Mouse (Mus musculus) mature B cell (primary cell): Measurements from ENCODE around the gene Stat2.

Experiments used
- in situ Hi-C: fragments of 300-500 bp; cut with MboI; formaldehyde crosslinking; loops from 2 replicates; pipeline ENCODE4 v1.14.3; 2019

The Stat2 gene

DNA sequence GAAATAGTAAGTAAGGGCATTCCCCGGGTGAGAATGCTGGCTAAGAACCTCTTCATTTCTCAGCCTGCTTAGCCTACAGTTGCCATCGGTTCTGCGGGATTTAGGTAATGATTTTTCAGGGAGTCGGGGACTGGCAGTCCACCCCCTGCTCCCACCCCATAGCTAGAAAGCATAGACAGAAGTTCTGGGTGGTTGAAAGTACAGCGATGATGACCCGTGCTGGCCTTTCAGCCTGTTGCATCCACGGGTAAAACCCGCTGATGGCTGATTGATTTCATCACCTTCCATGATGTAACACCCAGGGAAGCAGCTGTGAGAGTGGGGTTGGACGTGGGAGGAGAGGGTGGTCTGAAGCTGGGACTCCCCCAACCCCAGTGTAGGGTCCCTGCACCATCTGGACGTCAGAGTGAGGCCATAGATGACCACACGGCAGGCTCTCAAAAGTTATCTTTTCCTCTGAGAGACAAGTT lies 28.4 kb downstream of the Stat2 start, which contains the start of gene Il23a:
Il23a (minus strand) TSS at position 51 of the 470 bp plus-strand sequence.
- in situ Hi-C loops, result no loop called here

DNA sequence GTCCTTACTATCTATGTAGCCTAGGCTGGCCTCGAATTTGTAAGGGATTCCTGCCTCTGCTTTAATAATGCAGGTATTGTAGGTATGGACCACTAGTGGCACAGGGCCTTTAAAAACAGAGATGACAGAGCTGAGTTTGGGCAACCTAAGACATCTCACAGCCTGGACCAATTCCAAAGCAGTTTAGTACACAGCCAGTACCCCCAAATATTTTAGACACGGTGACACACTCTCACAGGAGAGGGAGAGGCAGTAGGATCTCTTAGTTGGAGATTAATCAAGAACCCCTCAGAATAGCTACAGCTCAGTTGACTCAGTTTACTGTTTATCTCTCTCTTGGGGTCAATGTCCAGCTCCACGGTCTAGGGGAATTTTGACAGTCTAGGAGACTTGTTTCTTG lies 32.0 kb downstream of the Stat2 start:
- in situ Hi-C loops, result no loop called here

DNA sequence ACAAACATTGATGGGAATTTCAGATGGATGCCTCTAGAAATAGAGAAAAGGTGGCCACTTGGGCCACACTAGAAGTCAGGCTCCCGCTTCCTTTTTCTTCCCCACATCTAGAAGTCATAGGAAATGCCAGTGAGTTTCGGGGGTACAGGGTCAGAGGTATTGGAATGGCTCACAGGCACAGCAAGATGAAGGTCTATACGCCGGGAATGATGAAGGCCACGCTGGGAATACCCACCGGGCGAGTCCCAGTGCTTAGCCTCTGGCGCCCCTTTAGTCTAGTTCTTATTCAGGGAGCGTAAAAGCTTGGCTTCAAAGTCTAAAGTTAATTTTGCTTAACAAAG lies 32.4 kb downstream of the Stat2 start:
- in situ Hi-C loops, result no loop called here

DNA sequence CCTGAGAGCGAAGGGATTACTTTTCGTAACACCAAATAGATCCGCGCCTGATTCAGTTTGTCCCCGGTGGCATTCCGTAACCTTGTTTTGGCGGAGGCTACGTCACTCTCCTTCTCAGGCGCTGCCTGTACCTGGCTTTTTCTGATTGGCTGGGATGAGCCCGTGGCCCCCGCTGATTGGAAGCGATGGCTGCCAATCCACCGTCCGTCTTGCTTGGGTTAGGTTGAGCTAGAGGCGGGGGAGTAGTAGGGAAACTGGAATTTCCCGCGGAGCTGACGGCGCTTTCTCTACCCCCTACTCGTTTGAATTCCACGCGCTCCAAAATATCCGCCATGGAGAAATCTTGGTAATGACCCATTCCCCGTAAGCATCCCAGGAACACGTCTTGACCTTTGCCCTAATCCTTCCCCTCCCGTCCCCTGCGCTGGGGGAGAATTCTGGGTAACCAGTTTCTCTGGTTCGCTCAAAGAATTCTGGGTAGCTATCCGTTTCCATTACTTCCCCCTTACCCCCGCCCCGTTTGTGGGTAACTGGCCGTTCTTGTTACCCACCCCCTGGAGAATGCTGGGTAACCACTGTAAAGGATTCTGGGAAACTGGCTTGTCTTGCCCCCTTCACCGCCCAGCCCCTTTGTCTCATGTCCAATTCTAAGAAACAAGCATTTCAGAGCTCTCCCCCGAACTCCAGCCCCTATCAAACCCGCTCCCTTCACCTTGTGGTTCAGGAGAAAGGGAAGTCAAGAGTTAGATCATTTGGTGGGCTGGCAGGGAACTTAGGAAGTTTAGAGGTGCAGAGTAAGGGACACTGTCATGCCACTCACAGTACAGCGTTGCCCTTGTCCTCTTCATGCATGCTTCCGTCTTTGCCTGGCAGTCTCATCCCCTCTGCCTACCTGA lies 33.0 kb downstream of the Stat2 start, which contains the start of gene Pan2:
Pan2 (plus strand) TSS at position 210 of the 896 bp plus-strand sequence.
- in situ Hi-C loops, result no loop called here

DNA sequence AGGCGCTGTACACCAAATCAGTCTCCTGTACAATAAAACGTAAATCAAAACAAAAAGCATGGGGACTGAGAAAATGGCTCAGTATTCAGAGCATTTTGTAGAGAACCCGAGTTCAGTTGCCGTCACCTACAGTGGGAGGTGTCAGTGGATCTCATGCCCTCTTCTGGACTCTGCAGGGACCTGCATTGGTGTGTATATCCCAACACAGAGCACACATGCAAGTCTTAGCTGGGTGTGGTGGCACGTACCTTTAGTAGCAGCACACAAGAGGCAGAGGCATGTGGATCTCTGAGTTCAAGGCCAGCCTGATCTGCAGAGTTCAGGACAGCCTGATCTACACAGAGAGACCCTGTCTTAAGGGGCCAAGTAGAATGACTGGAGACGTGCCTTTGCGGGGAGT lies 39.3 kb downstream of the Stat2 start:
- in situ Hi-C loops, result no loop called here

DNA sequence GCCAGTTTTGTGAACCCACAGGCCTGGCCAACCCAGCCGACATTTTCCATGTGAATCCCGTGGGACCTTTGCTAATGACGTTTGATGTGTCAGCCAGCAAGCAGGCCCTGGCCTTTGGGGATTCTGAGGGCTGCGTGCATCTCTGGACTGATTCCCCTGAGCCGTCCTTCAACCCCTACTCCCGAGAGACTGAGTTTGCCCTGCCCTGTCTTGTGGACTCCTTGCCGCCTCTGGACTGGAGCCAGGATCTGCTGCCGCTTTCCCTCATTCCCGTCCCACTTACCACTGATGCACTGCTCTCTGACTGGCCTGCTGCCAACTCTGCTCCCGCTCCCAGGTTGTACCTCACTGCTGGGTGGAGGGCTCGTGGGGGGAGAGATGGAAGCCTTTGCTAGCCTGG lies 39.8 kb downstream of the Stat2 start:
- in situ Hi-C loops, result no loop called here

DNA sequence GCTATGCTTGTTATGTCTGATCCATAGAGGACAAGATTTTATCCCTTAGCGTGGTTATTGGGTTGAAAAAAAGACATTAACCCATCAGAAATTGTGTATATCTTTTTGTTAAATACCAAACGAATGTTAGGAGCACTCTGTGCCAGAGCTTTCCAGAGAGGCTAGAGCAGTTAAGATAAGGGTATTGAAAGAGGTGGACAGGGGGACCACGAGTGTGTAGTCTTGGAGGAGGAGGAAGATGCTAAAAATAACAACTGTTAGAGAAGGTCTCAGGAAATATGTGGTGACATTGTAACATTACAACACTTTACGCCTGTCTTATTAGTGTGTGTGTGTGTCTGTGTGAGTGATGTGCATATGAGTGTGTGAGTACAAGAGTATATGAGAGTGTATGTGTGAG lies 40.5 kb downstream of the Stat2 start:
- in situ Hi-C loops, result no loop called here

DNA sequence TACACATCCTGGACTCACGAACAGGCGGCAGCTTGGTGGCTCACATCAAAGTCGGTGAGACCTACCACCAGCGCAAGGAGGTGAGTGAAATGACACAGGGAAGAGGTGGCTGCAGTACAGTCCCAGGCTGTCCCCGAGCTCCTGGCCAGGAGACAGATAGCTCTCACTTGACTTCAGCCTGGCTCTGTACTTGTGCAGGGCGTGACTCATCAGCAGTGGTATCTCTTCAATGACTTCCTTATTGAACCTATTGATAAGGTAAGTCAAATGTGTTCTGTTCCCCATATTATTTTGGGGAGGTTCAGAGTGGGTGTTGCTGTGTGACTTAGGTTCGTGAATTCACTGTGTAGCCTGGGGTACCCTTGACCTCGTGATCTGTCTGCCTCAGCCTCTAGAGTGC lies 45.2 kb downstream of the Stat2 start:
- in situ Hi-C loops, result no loop called here

DNA sequence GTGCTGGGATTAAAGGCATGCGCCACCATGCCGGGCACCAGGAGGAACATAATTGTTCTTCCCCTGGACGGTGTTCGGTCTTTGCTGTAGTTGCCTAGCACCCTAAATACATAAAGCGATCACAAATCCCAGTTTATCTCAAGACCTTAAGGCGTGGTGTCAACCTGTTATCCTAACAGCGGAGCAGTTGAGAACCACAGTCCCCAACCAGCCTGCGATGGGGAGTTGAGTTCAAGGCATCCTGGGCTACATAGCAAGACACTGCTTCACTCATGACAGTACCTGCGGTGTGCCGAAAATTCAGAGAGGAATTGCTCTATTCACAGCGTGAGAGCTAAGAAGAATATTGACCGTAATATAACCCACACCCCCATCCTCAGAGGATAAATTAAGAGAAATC lies 51.3 kb downstream of the Stat2 start:
- in situ Hi-C loops, result no loop called here

DNA sequence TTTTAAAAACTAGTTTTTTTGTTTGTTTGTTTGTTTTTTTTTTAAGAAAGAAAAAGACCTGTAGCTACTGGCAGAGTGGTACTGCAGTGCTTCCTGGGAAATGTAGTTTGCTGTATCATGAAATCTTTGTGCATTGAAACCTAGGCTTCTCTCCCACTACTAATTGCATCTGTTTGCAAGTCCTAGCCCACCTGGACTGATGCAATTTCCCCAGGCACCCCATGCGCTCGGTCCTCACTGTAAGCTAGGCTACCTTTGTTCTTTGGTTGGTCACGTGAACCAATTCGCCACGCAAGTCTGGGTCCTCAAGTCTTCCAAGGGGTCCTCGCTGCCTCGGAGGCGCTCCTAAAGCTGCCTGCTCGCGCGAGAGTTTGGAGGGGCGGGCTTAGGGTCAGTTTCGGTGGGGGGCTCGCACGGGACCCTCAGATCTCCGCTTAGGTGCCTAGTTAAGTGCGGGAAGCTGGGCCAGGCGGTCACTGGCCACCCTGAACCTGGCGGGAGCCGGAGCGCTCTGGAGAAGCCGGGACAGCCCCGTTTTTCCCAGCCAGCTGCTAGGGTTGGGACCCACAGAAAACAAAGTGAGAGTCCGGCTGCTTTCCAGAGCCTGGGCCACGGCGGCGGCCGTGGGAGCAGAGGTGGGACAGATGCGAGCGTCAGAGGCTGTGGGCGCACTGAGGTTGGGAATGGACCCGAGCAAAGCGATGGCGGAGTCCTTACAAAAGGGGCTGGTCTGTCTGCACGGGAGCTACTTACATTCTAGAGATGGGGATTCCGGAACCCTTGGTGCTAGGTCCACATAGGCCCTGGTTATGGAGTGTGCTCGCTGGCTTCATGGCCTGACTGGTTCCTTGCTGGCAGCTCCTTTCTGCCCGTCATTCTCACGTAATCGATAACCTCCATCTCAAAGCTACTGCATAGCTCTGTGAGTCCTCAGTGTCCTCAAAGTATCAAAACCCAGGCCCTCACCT lies 52.1 kb downstream of the Stat2 start, which contains the start of gene Cnpy2:
Cnpy2 (plus strand) TSS at position 319 of the 968 bp plus-strand sequence.
- in situ Hi-C loops, result no loop called here

DNA sequence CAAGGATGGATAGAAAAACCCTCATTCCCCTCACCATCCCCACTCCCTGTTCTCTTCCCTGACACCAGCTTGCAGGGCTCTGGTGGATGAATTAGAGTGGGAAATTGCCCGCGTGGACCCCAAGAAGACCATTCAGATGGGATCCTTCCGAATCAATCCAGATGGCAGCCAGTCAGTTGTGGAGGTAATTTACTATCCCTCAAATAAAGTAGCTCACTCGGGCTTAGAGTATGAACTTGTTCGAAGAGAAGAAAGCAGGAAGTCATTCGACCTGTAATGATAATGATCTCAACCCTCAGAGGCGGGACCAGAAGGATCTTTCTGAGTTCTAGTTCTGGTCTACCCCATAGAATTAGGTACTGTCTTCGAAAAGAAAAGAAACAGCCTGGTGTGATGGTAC lies 53.2 kb downstream of the Stat2 start:
- in situ Hi-C loops, result no loop called here

DNA sequence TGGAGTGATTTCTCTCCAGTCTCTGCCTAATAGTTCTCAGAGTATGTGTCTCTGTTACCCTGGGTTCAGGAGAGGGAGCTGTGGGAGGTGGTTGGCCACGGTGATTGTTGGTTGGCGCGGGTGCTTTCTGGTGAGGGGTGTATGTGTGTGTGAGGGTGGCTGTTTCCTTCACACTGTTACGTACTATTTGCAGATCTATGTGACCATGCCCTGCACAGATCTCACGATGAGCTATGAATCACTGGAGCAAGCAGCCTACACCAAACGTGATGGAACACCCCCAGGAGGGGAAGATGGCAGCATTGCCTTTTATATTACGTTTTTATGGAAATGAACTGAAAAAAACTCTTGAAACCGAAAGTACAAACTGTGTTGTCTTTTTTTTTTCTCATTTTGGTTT lies 56.5 kb downstream of the Stat2 start:
- in situ Hi-C loops, result no loop called here

DNA sequence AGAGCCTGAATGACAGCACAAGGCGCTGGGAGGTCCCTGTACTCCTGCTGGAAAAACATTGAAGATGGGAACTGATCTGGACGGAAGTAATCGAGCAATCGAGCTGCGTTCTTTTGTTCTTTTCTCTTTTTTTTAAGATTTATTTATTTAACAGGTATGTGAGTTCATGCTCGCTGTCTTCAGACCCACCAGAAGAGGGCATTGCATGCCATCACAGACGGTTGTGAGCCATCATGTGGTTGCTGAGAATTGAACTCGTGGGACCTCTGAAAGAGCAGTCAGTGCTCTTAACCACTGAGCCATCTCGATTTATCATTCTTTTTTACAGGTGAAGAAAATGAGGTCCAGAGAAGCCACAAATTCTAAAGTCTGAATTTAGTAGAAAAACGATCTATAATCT lies 57.3 kb downstream of the Stat2 start:
- in situ Hi-C loops, result no loop called here

DNA sequence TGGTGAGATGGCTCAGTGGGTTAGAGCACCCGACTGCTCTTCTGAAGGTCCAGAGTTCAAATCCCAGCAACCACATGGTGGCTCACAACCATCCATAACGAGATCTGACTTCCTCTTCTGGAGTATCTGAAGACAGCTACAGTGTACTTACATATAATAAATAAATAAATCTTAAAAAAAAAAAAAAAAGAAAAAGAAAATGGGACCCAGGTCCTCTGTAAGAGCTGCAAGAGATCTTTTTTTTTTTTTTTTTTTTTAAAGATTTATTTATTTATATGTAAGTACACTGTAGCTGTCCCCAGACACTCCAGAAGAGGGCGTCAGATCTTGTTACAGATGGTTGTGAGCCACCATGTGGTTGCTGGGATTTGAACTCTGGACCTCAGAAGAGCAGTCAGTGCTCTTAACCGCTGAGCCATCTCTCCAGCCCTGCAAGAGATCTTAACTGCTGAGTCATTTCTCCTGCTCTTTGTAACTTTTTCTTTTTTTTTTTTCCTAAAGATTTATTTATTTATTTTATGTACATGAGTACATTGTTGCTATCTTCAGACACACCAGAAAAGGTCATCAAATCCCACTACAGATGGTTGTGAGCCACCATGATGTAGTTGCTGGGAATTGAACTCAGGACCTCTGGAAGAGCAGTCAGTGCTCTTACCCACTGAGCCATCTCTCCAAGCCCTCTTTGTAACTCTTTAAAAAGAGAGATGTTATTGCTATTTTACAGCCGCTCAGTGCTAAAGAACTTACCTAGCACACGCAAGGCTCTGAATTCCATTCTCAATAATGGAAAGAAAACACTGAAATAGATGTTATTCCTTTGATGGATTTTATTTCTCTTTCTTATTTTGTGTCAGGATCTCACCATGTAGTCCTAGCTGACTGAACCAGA lies 62.2 kb downstream of the Stat2 start:
- in situ Hi-C loops, result loop anchor here (10.0 kb wide), 1 partner anchor 122 kb away; the partner anchor contains the start of gene Smarcc2

DNA sequence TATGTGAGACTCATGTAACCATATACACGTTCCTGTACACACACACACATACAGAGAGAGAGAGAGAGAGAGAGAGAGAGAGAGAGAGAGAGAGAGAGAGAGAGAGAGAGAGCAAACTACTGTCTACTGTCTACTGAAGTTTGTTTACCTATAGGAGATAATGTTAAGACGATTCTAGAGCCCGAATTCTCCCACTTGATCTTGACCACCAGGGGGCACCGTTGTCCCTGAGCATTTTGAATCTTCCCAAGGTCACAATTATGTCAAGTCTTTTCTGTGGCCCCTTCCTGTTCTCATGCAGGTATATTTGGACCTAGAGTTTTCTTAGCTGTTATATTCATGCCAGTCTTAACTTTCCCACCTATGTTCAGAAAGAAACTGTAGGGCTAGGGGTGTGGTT lies 65.2 kb downstream of the Stat2 start:
- in situ Hi-C loops, result loop anchor here (10.0 kb wide), 1 partner anchor 119 kb away; the partner anchor contains the start of gene Smarcc2

DNA sequence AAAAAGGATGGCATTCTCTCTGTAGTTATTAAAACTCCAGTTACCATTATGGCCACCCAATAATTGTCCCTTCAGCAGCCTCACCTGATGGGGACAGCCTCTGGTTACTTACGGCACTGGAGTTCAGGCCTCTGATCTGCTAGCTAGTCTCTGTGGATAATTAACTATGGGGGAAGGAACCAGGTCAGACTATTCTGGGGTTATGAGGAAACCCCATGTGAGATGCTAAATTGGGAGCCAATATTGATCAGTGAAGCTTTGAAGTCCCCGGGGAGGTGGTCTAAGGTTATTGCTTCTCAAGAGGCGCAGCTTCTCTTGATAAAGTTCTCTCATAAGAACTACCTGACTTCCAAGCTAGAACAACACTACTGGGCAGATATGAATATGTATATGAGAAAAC lies 65.8 kb downstream of the Stat2 start:
- in situ Hi-C loops, result loop anchor here (10.0 kb wide), 1 partner anchor 119 kb away; the partner anchor contains the start of gene Smarcc2

DNA sequence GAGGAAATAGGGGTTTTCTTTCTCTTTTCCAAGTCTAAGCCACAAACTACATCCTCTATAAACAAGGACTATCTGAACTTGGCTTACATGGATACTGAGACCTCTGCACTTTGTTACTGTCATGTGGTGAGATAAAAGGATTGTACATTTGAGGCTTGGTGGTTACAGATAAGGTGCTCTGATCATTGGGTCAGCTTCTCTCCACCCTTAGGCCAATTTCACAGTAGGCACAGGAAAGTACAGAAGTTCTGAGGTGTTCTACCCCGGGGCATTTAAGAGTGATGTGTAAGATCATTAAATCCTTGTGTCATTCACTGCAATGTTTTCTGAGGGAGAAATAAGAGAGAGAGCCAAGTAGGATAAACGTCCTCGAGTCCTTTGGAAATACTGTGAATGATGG lies 66.2 kb downstream of the Stat2 start:
- in situ Hi-C loops, result loop anchor here (10.0 kb wide), 1 partner anchor 118 kb away; the partner anchor contains the start of gene Smarcc2

DNA sequence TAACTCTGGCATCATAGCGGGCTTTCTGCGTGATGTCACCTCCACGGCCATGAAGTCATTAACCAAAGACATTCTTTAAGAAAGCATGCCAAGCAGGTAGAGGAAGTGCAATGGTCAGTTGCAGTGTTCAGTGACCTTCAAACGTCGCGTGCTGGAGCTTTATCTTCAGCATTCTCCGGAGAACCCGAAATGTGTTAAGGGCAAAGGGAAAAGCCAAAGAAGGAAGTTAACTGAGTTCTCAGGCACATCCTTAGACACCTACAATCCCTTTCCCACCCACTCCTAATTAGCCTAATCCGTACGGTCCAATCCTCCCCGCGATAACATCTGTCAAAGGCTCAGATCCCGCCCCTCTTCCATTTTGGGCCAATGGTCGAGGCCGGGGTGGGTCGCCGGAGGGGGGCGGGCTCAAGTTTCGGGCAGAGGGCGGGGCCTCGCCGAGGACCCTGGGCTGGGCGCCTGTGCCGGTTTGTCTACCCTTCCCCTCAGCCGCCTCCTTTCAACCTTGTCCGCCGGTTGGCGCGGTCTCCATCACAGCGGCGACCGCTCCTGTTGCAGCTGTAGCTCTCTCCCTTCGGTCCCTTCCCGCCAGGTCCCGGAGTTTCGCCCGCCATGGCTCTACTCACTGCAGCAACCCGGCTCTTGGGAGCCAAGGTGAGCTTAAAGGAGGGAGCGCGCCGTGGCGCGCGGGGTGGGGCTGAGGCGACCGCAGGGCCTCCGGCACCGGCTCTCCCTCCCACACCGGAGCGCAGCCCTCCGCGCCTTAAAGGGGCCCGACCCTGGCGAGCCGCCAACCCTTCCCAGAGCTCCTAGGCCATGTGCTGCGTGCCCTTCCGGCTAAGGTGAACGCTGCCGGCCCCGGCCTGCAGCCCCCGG lies 67.2 kb downstream of the Stat2 start, which contains the start of gene Cs:
Cs (plus strand) TSS at position 429 of the 876 bp plus-strand sequence.
- in situ Hi-C loops, result loop anchor here (10.0 kb wide), 1 partner anchor 117 kb away; the partner anchor contains the start of gene Smarcc2

DNA sequence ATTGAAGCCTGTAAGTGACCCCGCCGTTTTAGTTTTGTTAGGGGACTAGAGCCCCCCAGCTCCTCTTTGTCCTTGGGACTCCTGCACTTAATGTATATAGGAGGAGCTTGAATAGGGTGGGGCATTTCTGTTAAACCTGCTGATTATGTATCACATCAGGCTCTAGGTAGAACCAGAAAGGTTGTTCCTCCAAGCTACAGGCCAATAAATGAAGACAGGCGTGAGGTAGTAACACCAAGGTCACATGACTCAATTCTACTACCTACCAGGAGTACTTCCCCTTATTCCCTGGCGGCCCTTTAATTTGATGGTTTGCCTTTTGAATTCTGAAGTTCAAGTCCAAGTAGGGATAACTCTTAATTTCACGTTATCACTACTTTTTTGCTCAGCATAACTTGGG lies 68.1 kb downstream of the Stat2 start:
- in situ Hi-C loops, result loop anchor here (10.0 kb wide), 1 partner anchor 116 kb away; the partner anchor contains the start of gene Smarcc2

DNA sequence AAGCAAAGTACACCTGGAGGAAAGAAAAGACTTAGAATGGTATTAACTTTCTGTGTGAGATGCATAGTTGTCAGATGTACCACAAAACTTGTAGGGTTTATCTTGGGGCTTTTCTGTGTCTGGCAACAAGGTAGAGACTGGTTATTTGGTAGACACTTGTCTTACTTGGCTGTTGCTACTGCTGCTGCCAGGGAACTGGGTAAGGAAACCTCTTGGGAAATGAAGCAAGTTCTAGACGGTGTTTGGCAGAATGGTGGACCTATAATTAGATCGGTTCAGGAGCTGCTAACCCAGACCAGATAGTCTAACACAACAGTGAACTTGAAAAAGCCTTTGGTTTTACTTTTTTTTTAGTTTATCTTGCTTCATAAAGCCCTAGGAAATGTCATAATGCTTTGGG lies 68.6 kb downstream of the Stat2 start:
- in situ Hi-C loops, result loop anchor here (10.0 kb wide), 1 partner anchor 116 kb away; the partner anchor contains the start of gene Smarcc2
